Comparison of ENCODE assay signal across 16 mouse cellular contexts in genomic region chr11:62026345-62026815, GRCm38 (mm10).
DNase-seq lines count a peak whose midpoint lies in the region; ATAC-seq lines count a peak whose summit lies in the region.
"Had no signal": no experiment of that assay in that cellular context is flagged by ENCODE, and none has a peak within 500 bp of the region (broad histone marks: within the 10 kb centered on the region; RNA-seq: fewer than 3 reads in every experiment).

No protein-coding gene starts in this region.

- H3K9me3 ChIP-seq in heart, embryonic 10.5 days: no peaks in the 10 kb centered on the region
- H3K9me3 ChIP-seq: embryonic facial prominence, embryonic 15.5 days; limb, embryonic 15.5 days; midbrain, embryonic 12.5 days had no signal

- ATAC-seq in frontal cortex, adult (ENCODE audit: low TSS enrichment): peak; percentile 72; the same call in 1 of the 2 replicates

- no peak overlapping the region for H3K4me3 ChIP-seq in heart, embryonic 10.5 days
- H3K4me3 ChIP-seq: embryonic facial prominence, embryonic 15.5 days; heart, adult 2 months; limb, embryonic 15.5 days; midbrain, embryonic 12.5 days had no signal

- no peaks in the 10 kb centered on the region; the same call in 1 of the 2 replicates for H3K27me3 ChIP-seq in heart, embryonic 10.5 days (ENCODE audit: insufficient read depth, poor library complexity, severe bottlenecking)
- H3K27me3 ChIP-seq: embryonic facial prominence, embryonic 15.5 days; limb, embryonic 15.5 days; midbrain, embryonic 12.5 days had no signal

- H3K36me3 ChIP-seq in heart, embryonic 10.5 days: no peaks in the 10 kb centered on the region
- H3K36me3 ChIP-seq: embryonic facial prominence, embryonic 15.5 days; limb, embryonic 15.5 days; midbrain, embryonic 12.5 days had no signal

- H3K27ac ChIP-seq in heart, embryonic 10.5 days: no peak overlapping the region
- H3K27ac ChIP-seq: embryonic facial prominence, embryonic 15.5 days; heart, adult 2 months; limb, embryonic 15.5 days; midbrain, embryonic 12.5 days had no signal

- peaks cover 12% of the 10 kb centered on the region; the same call in 1 of the 2 replicates for H3K4me1 ChIP-seq in heart, embryonic 10.5 days

- no peak for DNase-seq in frontal cortex, postnatal 10 days (ENCODE audit: low spot score in 2 of 2)
- DNase-seq in left cerebral cortex, postnatal 10 days (ENCODE audit: extremely low spot score in 1 of 2, low spot score in 2 of 2): peak; percentile 42 to 46
- DNase-seq in left cerebral cortex, adult 18-20 months (ENCODE audit: low spot score in 2 of 2): no peak
- DNase-seq in right cerebral cortex, postnatal 4 days: peak; percentile 19
- DNase-seq in right cerebral cortex, postnatal 25 days: no peak
- no peak for DNase-seq in urinary bladder, postnatal 36 days (ENCODE audit: low spot score in 2 of 2)
- DNase-seq in heart, embryonic 10.5 days (ENCODE audit: low spot score): no peak
- DNase-seq: adrenal gland, postnatal 25 days; heart, adult 2 months; heart, postnatal 36 days; kidney, adult 18-20 months; lung, postnatal 10 days had no signal

- intact Hi-C loops in left cerebral cortex, postnatal 10 days (cut with DNase I): no loop called here

- 73% methylated on average over 4 of the region's 4 CpGs for WGBS in heart, embryonic 10.5 days

Comparison
In these comparisons a context has a peak if more than half of its experiments do, and no peak if none do; other contexts are left out.
1. DNase-seq: peak in left cerebral cortex, postnatal 10 days (2 of 2) and right cerebral cortex, postnatal 4 days (single experiment); none in frontal cortex, postnatal 10 days (0 of 2), left cerebral cortex, adult 18-20 months (0 of 2), right cerebral cortex, postnatal 25 days (single experiment), urinary bladder, postnatal 36 days (0 of 2) and heart, embryonic 10.5 days (single experiment).